Mouse (Mus musculus) common myeloid progenitor, adult 5-6 weeks (primary cell): ENCODE data around the gene Sfxn2. TPM values are rescaled to one million over a fixed set of nuclear protein-coding genes. Genes with fewer than 3 reads are reported as not detected.

Source experiments
- ATAC-seq: replicated peaks from 2 replicates; pipeline ENCODE4 v1.8.0; 2016; ENCODE audit warnings: low read depth, mild to moderate bottlenecking, moderate TSS enrichment, inconsistent platforms; ENCODE audit not compliant: poor library complexity, severe bottlenecking
- total RNA-seq: library from RNA; stranded (forward); fragments of 200-1000, 187-1606 nt; gene quantifications from 2 replicates; pipeline ENCODE4 v1.2.3, GENCODE M21; 2017

Sfxn2 gene
- total RNA-seq, 1 experiment from 2014 or later: 13.3 TPM

- ATAC-seq: no peak
Measured at GRCm38 (mm10) chr19:46623790-46624772, 50.9 kb downstream of the Sfxn2 start.

- no peak for ATAC-seq
Measured at GRCm38 (mm10) chr19:46625015-46625414, 51.9 kb downstream of the Sfxn2 start.

- no peak for ATAC-seq
Measured at GRCm38 (mm10) chr19:46625519-46625918, 52.4 kb downstream of the Sfxn2 start.

GRCm38 (mm10) chr19:46628403-46628802 is 55.2 kb downstream of the Sfxn2 start:
- no peak for ATAC-seq

- 0 out of 2 replicates have a peak, but pooled peaks have one; percentile 11 for ATAC-seq
Measured at GRCm38 (mm10) chr19:46629807-46630206, 56.6 kb downstream of the Sfxn2 start.

GRCm38 (mm10) chr19:46631637-46632036 is 58.5 kb downstream of the Sfxn2 start:
- no peak for ATAC-seq

- ATAC-seq: no peak
Measured at GRCm38 (mm10) chr19:46635766-46636165, 62.6 kb downstream of the Sfxn2 start.

- no peak for ATAC-seq
Measured at GRCm38 (mm10) chr19:46637598-46637997, 64.4 kb downstream of the Sfxn2 start.

GRCm38 (mm10) chr19:46639053-46639452 is 65.9 kb downstream of the Sfxn2 start:
- ATAC-seq: no peak

- ATAC-seq: no peak
Measured at GRCm38 (mm10) chr19:46639496-46639895, 66.3 kb downstream of the Sfxn2 start.

GRCm38 (mm10) chr19:46640780-46641179 is 67.6 kb downstream of the Sfxn2 start:
- no peak for ATAC-seq

GRCm38 (mm10) chr19:46641420-46642085 is 68.4 kb downstream of the Sfxn2 start:
- ATAC-seq: 0 out of 2 replicates have a peak, but pooled peaks have one; percentile 10

- no peak for ATAC-seq
Measured at GRCm38 (mm10) chr19:46642136-46642753, 69.1 kb downstream of the Sfxn2 start.

- ATAC-seq: no peak
Measured at GRCm38 (mm10) chr19:46643236-46643635, 70.1 kb downstream of the Sfxn2 start.

GRCm38 (mm10) chr19:46644343-46644792 is 71.2 kb downstream of the Sfxn2 start:
- ATAC-seq: no peak

GRCm38 (mm10) chr19:46644793-46645602 is 71.8 kb downstream of the Sfxn2 start:
- ATAC-seq: no peak

- no peak for ATAC-seq
Measured at GRCm38 (mm10) chr19:46646041-46646481, 72.9 kb downstream of the Sfxn2 start.

- ATAC-seq: no peak
Measured at GRCm38 (mm10) chr19:46647254-46647653, 74.1 kb downstream of the Sfxn2 start.
